Mouse (Mus musculus) heart, postnatal 0 days (tissue): ENCODE measurements around the gene Arhgap8. TPM values are rescaled to one million over a fixed set of nuclear protein-coding genes. Genes with fewer than 3 reads are reported as not detected.
A peak's percentile ranks its signal among the peaks of the same experiment; 100 is the strongest.

Experiments used
- ATAC-seq: fragments of 200-750 bp; cut with Nextera tagmentation; 2 replicates; pipeline ENCODE4 v1.8.0; 2017; ENCODE audit warnings: low read depth, moderate number of reproducible peaks, moderate library complexity; ENCODE audit not compliant: insufficient read depth
- DNase-seq: peaks from one replicate; pipeline ENCODE4 v3.0.0-alpha.2; 2016; ENCODE audit warnings: low spot score
- H3K27ac ChIP-seq: fragments of 300-500 bp; sonication (generic); 2 replicates; pipeline ENCODE4 v1.5.1; 2014; ENCODE audit warnings: low read depth, mild to moderate bottlenecking
- H3K27me3 ChIP-seq: fragments of 300-500 bp; sonication (generic); 2 replicates; pipeline ENCODE4 v1.6.1; 2014; ENCODE audit warnings: low read length, mixed read lengths; ENCODE audit not compliant: control insufficient read depth, insufficient read depth
- H3K36me3 ChIP-seq: fragments of 300-500 bp; sonication (generic); replicated peaks from 2 replicates; pipeline ENCODE4 v1.6.1; 2014; ENCODE audit warnings: low read length, mixed read lengths; ENCODE audit not compliant: control insufficient read depth, insufficient read depth
- H3K4me1 ChIP-seq: fragments of 300-500 bp; sonication (generic); 2 replicates; pipeline ENCODE4 v1.6.1; 2014; ENCODE audit warnings: antibody characterized with exemption; ENCODE audit not compliant: control insufficient read depth, insufficient read depth
- H3K4me2 ChIP-seq: fragments of 300-500 bp; sonication (generic); 2 replicates; pipeline ENCODE4 v1.6.1; 2014; ENCODE audit warnings: low read depth, mild to moderate bottlenecking, low read length, moderate library complexity
- H3K4me3 ChIP-seq: fragments of 300-500 bp; sonication (generic); 2 replicates; pipeline ENCODE4 v1.5.1; 2014; ENCODE audit warnings: low read depth, low read length
- H3K9ac ChIP-seq: fragments of 300-500 bp; sonication (generic); replicated peaks from 2 replicates; pipeline ENCODE4 v1.6.1; 2014; ENCODE audit warnings: low read depth, low read length, mixed read lengths
- H3K9me3 ChIP-seq: fragments of 300-500 bp; sonication (generic); replicated peaks from 2 replicates; pipeline ENCODE4 v1.6.1; 2016; ENCODE audit warnings: low read length; ENCODE audit not compliant: control insufficient read depth
- CTCF ChIP-seq: IDR thresholded peaks from 2 replicates; pipeline ENCODE4 v1.5.1; 2016; ENCODE audit warnings: antibody characterized with exemption, control low read depth, low read depth
- EP300 ChIP-seq: IDR thresholded peaks from 2 replicates; pipeline ENCODE4 v1.6.1; 2016; ENCODE audit warnings: antibody characterized with exemption, low read depth
- WGBS: fragments of 180-500 bp; shearing (Covaris S2); extraction: QIAGEN DNeasy Blood & Tissue Kit; methylation state at CpG from one replicate; pipeline ENCODE4 v1.1.7; 2014; 5-methylcytosine and 5-hydroxymethylcytosine counted together
- polyA plus RNA-seq: library from polyadenylated mRNA; unstranded; fragments of >200 nt; fragmentation: Nextera tagmentation; extraction: Ambion mirVana; gene quantifications from 2 replicates; pipeline ENCODE4 v1.2.1, GENCODE M21; 2015
- total RNA-seq: library from RNA; depleted of rRNA; stranded (reverse); fragments of >200 nt; gene quantifications from 2 replicates; pipeline ENCODE4 v1.2.3, GENCODE M21; 2014; ENCODE audit warnings: low replicate concordance

Gene Arhgap8
- total and polyA plus RNA-seq, 2 experiments from 2014 or later, result 1.3 TPM; not detected in 1

- Histone ChIP-seq H3K36me3 (no peaks in the 10 kb centered on the region), H3K9me3 (no peaks in the 10 kb centered on the region), H3K27ac (no peak overlapping the region), H3K27me3 (no peaks in the 10 kb centered on the region), H3K4me1 (0 out of 2 replicates have a peak, but pooled peaks cover 3% of the 10 kb centered on the region), H3K9ac (no peak overlapping the region), H3K4me2 (no peak overlapping the region), H3K4me3 (no peak overlapping the region)
- no peak for TF ChIP-seq CTCF
- no peak for TF ChIP-seq EP300
- ATAC-seq (no peak), DNase-seq (no peak)
- WGBS, result 74% methylated on average over 11 of the region's 11 CpGs
Measured at GRCm38 (mm10) chr15:84736346-84736993, 16.6 kb downstream of the Arhgap8 start.

DNA sequence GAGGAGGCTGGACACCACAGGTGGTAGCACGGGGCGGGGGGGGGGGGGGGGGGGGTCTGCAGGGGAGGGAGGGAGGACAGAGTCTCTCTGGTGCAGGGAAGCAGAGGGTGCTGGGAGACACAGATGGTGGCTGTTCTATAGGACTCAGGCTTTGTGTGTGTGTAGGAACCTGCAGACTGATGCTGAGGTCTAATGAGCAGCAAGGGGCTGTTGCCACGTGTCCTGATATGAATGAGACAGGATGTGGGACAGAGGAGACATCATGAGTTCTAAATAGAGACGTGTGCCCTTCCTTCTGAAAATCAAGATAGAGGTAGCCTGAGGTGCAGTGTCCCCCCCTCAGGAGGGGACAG is 17.1 kb downstream of the Arhgap8 start:
- Histone ChIP-seq H3K27me3 (no peaks in the 10 kb centered on the region), H3K4me3 (no peak overlapping the region), H3K36me3 (no peaks in the 10 kb centered on the region), H3K4me1 (0 out of 2 replicates have a peak, but pooled peaks cover 3% of the 10 kb centered on the region), H3K27ac (no peak overlapping the region), H3K9ac (no peak overlapping the region), H3K4me2 (no peak overlapping the region), H3K9me3 (no peaks in the 10 kb centered on the region)
- no peak for ATAC-seq
- WGBS, result 46% methylated on average over 2 of the region's 4 CpGs
- TF ChIP-seq CTCF, result no peak
- TF ChIP-seq EP300, result no peak
- DNase-seq, result no peak

GRCm38 (mm10) chr15:84738246-84738645 is 18.4 kb downstream of the Arhgap8 start:
- no peak overlapping the region for H3K27ac ChIP-seq
- H3K36me3 ChIP-seq, result no peaks in the 10 kb centered on the region
- H3K9me3 ChIP-seq, result no peaks in the 10 kb centered on the region
- WGBS, result 89% methylated on average over 7 of the region's 7 CpGs
- DNase-seq (no peak), ATAC-seq (no peak)
- H3K4me1 ChIP-seq, result no peaks in the 10 kb centered on the region
- no peaks in the 10 kb centered on the region for H3K27me3 ChIP-seq
- TF ChIP-seq CTCF, result no peak
- no peak for TF ChIP-seq EP300
- no peak overlapping the region for H3K9ac ChIP-seq
- no peak overlapping the region for H3K4me2 ChIP-seq
- no peak overlapping the region for H3K4me3 ChIP-seq

GRCm38 (mm10) chr15:84741573-84741972 is 21.7 kb downstream of the Arhgap8 start:
- Histone ChIP-seq H3K9me3 (no peaks in the 10 kb centered on the region), H3K27me3 (no peaks in the 10 kb centered on the region), H3K4me2 (no peak overlapping the region), H3K36me3 (no peaks in the 10 kb centered on the region), H3K9ac (no peak overlapping the region), H3K4me3 (no peak overlapping the region), H3K27ac (no peak overlapping the region), H3K4me1 (peaks cover 9% of the 10 kb centered on the region; the same call in 1 of the 2 replicates)
- TF ChIP-seq CTCF (0 out of 2 replicates have a peak, but pooled peaks have one; percentile 15), EP300 (no peak)
- DNase-seq (no peak), ATAC-seq (no peak)
- 72% methylated on average over 3 of the region's 3 CpGs for WGBS

GRCm38 (mm10) chr15:84743347-84743746 is 23.5 kb downstream of the Arhgap8 start:
- 24% methylated on average over 3 of the region's 3 CpGs for WGBS

DNA sequence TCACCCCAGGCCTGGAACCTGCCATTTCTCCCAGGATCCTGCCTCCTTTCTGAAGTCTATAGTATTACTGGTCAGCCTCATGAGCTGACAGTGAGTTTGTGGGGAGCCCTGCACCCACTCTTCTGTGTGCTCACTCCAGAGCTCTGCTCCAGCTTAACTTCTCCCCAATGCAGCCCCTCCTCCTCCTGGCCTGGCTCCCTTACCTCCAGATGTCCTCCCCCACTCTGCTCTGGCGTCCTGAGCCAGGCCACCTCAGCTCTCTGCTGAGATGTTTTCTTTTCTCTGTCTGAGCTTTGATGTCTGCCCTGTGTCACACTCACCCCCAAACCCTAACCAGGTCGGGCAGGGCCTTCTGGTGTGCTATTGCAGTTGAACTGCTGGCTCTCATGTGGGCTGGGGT is 24.5 kb downstream of the Arhgap8 start:
- Histone ChIP-seq H3K9ac (no peak overlapping the region), H3K4me2 (no peak overlapping the region), H3K27me3 (no peaks in the 10 kb centered on the region), H3K27ac (no peak overlapping the region), H3K4me1 (peaks cover 9% of the 10 kb centered on the region; the same call in 1 of the 2 replicates), H3K36me3 (no peaks in the 10 kb centered on the region), H3K4me3 (no peak overlapping the region), H3K9me3 (no peaks in the 10 kb centered on the region)
- TF ChIP-seq EP300 (no peak), CTCF (no peak)
- whole genome bisulfite sequencing, result 28% methylated on average over 2 of the region's 2 CpGs
- DNase-seq (no peak), ATAC-seq (no peak)

More at GRCm38 (mm10) chr15:84743347-84743746, 23.5 kb downstream of the Arhgap8 start:
- no peak for TF ChIP-seq CTCF
- no peak for TF ChIP-seq EP300
- DNase-seq (no peak), ATAC-seq (no peak)
- H3K4me3 ChIP-seq, result no peak overlapping the region
- H3K27me3 ChIP-seq, result no peaks in the 10 kb centered on the region
- no peaks in the 10 kb centered on the region for H3K9me3 ChIP-seq
- H3K4me2 ChIP-seq, result no peak overlapping the region
- no peak overlapping the region for H3K27ac ChIP-seq
- H3K36me3 ChIP-seq, result no peaks in the 10 kb centered on the region
- no peak overlapping the region for H3K9ac ChIP-seq
- H3K4me1 ChIP-seq, result peaks cover 9% of the 10 kb centered on the region; the same call in 1 of the 2 replicates
